Mouse (Mus musculus) G1E (cell line): ENCODE measurements around the gene Klf7.

Source experiments
- CTCF ChIP-seq: IDR thresholded peaks from 2 replicates; pipeline ENCODE4 v1.5.1; 2012; ENCODE audit warnings: low read depth, low read length, inconsistent platforms, mixed read lengths
- GATA1 ChIP-seq: IDR thresholded peaks from 2 replicates; pipeline ENCODE4 v1.6.1; 2012; ENCODE audit warnings: borderline replicate concordance, low read length, inconsistent platforms, mixed read lengths
- POLR2AphosphoS5 ChIP-seq: IDR thresholded peaks from 2 replicates; pipeline ENCODE4 v1.6.1; 2012; ENCODE audit warnings: low read depth, low read length, inconsistent platforms; ENCODE audit not compliant: insufficient replicate concordance
- TAL1 ChIP-seq: conservative IDR thresholded peaks from 2 replicates; pipeline ENCODE4 v1.6.1; 2012; ENCODE audit warnings: low read depth, low read length, inconsistent platforms, mixed read lengths

- TF ChIP-seq CTCF, result no peak
- TF ChIP-seq POLR2AphosphoS5, result no peak
- TF ChIP-seq GATA1, result no peak
- no peak for TF ChIP-seq TAL1
Observed at GRCm38 (mm10) chr1:64046802-64047156, 75.3 kb downstream of the Klf7 start.
